Mouse (Mus musculus): ENCODE data around the gene Msi2.

DNA sequence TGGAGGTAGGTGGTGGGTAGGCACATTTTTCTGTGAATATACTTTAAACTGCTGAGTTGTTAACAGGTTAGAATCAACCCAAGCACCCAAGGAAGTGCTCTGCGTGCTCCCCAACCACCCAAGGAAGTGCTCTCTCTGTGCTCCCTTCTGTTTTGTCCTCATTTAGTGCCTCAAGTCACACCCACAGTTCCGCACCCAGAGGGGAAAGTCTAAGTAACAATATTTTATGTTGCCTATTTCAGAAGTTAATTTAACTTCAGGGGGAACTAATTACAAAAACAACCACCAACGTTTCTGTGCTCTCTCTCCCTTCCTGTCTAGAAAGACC lies 119.5 kb downstream of the Msi2 start:
- no peak for TF ChIP-seq CTCF (conservative IDR thresholded peaks at IDR 0.05; ENCODE audit: low read length)
- TF ChIP-seq POU5F1 (IDR thresholded peaks at IDR 0.05; ENCODE audit: borderline replicate concordance, low read length) = no peak

Data from E14TG2a.4 (cell line).